Mouse (Mus musculus): Measurements from ENCODE around the gene Lsm12. TPM values are rescaled to one million over a fixed set of nuclear protein-coding genes. Genes with fewer than 3 reads are reported as not detected.

The Lsm12 gene
- polyA plus RNA-seq, 1 experiment, result 124 TPM

DNA sequence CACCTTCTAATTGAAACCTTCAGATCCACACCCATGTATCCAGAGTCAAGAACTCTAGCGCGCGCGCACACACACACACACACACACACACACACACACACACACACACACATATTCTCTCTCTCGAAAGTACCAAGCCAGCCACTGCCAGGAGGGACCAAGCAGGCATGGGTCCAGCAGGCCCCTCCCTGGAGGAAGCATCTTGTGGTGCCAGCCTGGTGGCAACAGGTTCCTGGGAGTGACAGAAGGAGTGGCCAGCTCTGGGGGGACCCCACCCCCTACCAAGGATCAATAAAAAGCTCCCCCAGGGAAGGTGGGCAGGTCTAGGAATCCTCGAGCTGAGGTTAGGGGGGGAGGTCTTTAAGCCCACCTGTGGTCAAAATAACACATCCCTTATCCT, 32.3 kb upstream of the Lsm12 start:
- H3K4me1 ChIP-seq (ENCODE audit: control insufficient read depth, insufficient read depth, low read length), result peaks cover 26% of the 10 kb centered on the region
- TF ChIP-seq CTCF (IDR thresholded peaks at IDR 0.05; ENCODE audit: borderline replicate concordance, insufficient read depth, low read length), result no peak
- TF ChIP-seq POLR2A (IDR thresholded peaks at IDR 0.05; ENCODE audit: low read depth, low read length), result no peak
- peak overlapping the region; percentile 48 for H3K4me3 ChIP-seq (ENCODE audit: insufficient read depth, low read length)
- peak overlapping the region; percentile 70 for H3K27ac ChIP-seq (ENCODE audit: insufficient read depth, low read length)

DNA sequence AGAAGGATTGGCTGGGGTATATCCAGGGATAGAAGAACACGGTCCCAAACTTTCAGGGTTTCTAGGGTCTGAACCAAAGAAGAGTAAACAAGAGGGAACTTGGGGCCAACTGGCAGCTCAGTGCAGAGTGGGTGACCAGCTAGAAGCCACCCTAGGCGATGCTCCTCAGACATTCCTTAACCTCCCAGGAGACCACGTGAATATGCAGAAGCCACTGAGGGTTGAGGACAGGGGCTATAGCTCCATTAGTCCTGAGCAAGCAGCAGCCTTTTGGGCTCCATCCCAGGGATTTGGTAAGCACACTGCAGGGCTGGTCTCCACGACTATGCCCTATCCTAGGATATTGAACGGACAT, 31.8 kb upstream of the Lsm12 start:
- peak overlapping the region; percentile 48; the same call in 1 of the 2 replicates for H3K4me3 ChIP-seq (ENCODE audit: insufficient read depth, low read length)
- peak overlapping the region; percentile 70 for H3K27ac ChIP-seq (ENCODE audit: insufficient read depth, low read length)
- peaks cover 26% of the 10 kb centered on the region for H3K4me1 ChIP-seq (ENCODE audit: control insufficient read depth, insufficient read depth, low read length)
- TF ChIP-seq POLR2A (IDR thresholded peaks at IDR 0.05; ENCODE audit: low read depth, low read length) (no peak), CTCF (IDR thresholded peaks at IDR 0.05; ENCODE audit: borderline replicate concordance, insufficient read depth, low read length) (no peak)

DNA sequence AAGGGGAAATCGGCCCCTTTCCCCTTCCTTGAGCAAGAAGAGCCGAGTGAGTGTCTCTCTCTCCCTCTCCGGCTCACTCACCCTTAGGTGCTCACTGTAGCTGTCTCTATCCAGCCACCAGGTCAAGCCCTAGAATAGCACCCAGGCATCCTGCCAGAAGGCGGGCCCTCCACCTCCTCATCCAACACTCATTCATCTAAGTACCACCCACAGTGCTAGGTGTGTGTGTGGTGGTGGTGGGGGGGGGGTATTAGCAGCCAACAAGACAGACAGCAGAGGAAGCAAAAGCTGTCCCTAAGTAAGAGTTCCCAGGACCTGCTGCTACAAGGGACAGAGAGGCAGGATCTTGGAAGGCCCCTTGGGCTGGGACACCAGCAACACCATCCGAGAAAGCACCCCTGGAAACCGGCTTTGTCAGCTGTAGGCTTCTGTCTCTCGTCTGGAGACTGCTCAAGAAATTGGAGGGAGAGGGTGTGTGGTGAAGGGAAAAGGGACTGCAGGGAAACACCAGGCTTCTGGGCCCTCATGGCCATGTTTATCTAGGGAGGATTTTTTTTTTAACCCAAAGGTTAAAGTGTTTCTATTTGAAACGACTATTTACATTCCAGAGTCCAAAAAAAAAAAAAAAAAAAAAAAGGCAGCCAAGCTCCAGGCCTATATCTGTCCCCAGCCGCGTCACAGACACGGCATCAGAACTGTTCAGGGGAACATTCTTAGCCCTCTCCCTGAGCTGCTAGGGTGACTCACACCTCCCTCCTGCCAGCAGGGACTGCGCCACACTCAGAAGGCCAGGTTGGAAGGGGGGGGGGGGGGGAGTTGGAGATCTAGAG, 31.2 kb upstream of the Lsm12 start:
- H3K4me1 ChIP-seq (ENCODE audit: control insufficient read depth, insufficient read depth, low read length), result peaks cover 26% of the 10 kb centered on the region
- no peak overlapping the region; the same call in 1 of the 2 replicates for H3K4me3 ChIP-seq (ENCODE audit: insufficient read depth, low read length)
- peak overlapping the region; percentile 70 for H3K27ac ChIP-seq (ENCODE audit: insufficient read depth, low read length)
- TF ChIP-seq CTCF (IDR thresholded peaks at IDR 0.05; ENCODE audit: borderline replicate concordance, insufficient read depth, low read length) (no peak), POLR2A (IDR thresholded peaks at IDR 0.05; ENCODE audit: low read depth, low read length) (no peak)

DNA sequence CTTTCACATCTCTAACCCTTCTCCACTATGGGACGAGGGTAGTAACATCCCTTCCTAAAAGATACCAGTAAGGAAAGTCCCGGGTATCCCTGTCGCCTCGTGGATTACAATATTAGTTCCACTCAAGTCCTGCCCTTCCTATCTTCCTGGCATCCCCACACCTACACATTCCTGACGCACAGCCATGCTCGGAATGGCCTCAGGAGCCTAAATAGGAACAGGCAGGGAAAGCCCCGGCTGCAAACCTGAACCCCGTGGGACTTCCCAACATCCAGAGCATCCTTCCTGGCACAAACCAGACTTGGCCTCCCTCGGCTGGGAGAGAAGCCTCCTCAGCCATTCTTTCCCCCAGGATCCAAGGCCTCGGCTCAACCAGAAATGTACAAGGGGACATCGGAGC, 30.4 kb upstream of the Lsm12 start:
- TF ChIP-seq POLR2A (IDR thresholded peaks at IDR 0.05; ENCODE audit: low read depth, low read length) (no peak), CTCF (IDR thresholded peaks at IDR 0.05; ENCODE audit: borderline replicate concordance, insufficient read depth, low read length) (no peak)
- no peak overlapping the region for H3K4me3 ChIP-seq (ENCODE audit: insufficient read depth, low read length)
- H3K4me1 ChIP-seq (ENCODE audit: control insufficient read depth, insufficient read depth, low read length), result peaks cover 26% of the 10 kb centered on the region
- peak overlapping the region; percentile 70 for H3K27ac ChIP-seq (ENCODE audit: insufficient read depth, low read length)

DNA sequence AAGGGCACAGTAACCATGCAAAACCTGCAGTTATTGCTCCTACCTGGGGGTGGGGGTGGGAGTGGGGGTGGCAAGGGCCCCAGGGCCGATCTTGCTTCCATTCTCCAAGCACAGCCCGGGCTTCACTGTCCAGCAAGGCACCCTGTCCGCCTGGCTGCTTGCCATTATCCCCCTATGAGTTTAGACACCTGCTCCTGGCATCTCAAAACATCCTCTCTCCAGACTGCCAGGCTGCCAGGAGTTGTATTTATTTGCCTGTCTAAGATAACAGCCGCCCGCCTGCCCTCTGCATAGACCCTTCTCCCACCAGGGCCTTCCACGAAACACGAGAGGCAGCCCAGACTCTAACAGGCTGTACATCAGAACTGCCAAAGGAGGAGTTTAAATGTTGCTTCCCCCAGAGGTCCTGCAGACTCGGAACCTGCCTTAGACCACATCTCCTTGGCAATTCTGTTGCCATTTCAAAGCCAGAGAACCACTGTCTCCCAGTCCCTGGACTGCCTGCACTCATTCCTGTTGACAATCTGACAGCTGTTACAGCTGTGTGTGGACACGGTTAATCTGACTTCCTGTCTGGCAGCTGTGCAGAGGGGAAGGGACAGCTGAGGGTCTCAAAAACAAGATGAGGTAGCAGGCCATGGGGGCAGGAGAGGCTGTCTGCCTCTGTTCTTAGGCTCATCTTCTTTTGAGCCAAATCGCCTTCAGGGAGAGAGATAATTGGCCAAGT, 29.5 kb upstream of the Lsm12 start:
- no peak overlapping the region for H3K27ac ChIP-seq (ENCODE audit: insufficient read depth, low read length)
- peaks cover 26% of the 10 kb centered on the region for H3K4me1 ChIP-seq (ENCODE audit: control insufficient read depth, insufficient read depth, low read length)
- TF ChIP-seq CTCF (IDR thresholded peaks at IDR 0.05; ENCODE audit: borderline replicate concordance, insufficient read depth, low read length) (no peak), POLR2A (IDR thresholded peaks at IDR 0.05; ENCODE audit: low read depth, low read length) (no peak)
- H3K4me3 ChIP-seq (ENCODE audit: insufficient read depth, low read length), result no peak overlapping the region

DNA sequence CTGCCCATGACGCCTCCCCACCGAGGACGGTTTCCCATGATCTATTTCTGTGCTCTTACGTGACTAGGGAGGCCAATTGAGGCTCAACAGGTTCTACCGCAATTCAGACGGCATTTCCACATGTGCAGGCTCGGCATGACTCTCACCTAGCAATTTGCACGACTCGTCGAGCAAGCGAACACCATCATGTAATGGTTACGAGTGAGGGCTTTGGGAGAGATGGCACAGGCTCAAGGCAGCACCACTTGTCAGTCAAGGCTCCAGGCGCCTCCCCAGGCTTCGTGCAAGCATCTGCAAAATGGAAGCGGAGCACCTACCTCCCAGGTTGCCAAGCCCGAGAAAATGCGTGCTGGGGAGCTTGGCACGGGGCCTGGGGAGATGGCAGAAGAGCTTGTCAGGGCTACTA, 26.8 kb upstream of the Lsm12 start:
- Histone ChIP-seq H3K4me1 (ENCODE audit: control insufficient read depth, insufficient read depth, low read length) (peaks cover 23% of the 10 kb centered on the region), H3K27ac (ENCODE audit: insufficient read depth, low read length) (no peak overlapping the region)

DNA sequence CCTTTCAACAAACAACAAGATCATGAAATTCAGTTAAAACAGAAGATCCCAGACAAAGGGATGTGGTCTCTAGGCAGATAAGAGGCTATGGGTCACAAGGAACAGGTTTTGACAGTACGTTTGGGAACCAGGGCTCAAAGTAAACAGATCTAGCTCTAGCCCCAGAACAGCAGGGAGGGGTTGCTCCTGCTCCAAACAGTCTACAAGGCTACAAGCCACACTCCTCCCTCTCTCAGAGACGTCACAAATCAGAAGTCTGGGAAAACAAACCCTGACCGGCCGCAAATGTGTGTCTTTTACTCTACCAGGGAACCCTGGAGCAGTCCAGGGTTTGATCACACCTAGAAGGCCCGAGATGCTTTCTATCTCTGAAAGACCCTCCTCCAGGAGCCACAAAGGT, 25.9 kb upstream of the Lsm12 start:
- Histone ChIP-seq H3K4me3 (ENCODE audit: insufficient read depth, low read length) (no peak overlapping the region), H3K27ac (ENCODE audit: insufficient read depth, low read length) (no peak overlapping the region), H3K4me1 (ENCODE audit: control insufficient read depth, insufficient read depth, low read length) (peaks cover 17% of the 10 kb centered on the region)
- TF ChIP-seq POLR2A (IDR thresholded peaks at IDR 0.05; ENCODE audit: low read depth, low read length), result no peak
- TF ChIP-seq CTCF (IDR thresholded peaks at IDR 0.05; ENCODE audit: borderline replicate concordance, insufficient read depth, low read length), result no peak

More for the DNA sequence above, 26.8 kb upstream of the Lsm12 start:
- H3K4me3 ChIP-seq (ENCODE audit: insufficient read depth, low read length), result no peak overlapping the region
- no peak for TF ChIP-seq CTCF (IDR thresholded peaks at IDR 0.05; ENCODE audit: borderline replicate concordance, insufficient read depth, low read length)
- no peak for TF ChIP-seq POLR2A (IDR thresholded peaks at IDR 0.05; ENCODE audit: low read depth, low read length)

DNA sequence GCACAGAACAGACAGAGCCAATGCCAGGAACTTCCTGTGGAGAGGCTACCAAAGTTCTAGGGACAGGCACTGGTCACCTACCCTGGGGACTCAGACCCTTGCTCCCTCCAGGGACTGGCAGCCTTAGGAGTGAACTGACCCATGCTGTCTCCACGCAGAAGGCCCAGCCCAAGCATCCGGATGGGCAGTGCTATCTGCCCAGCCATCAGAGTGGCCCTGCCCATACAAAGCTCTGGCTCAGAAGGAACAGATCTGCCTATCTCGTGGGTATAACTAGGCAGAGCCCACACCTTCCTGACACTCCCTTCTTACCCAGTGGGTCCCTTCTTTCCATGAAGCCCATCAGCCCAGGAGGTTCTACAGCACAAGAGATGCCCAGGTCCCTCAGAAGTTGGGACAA, 25.1 kb upstream of the Lsm12 start:
- Histone ChIP-seq H3K4me1 (ENCODE audit: control insufficient read depth, insufficient read depth, low read length) (peaks cover 11% of the 10 kb centered on the region; the same call in 1 of the 2 replicates), H3K4me3 (ENCODE audit: insufficient read depth, low read length) (no peak overlapping the region), H3K27ac (ENCODE audit: insufficient read depth, low read length) (no peak overlapping the region)
- TF ChIP-seq CTCF (IDR thresholded peaks at IDR 0.05; ENCODE audit: borderline replicate concordance, insufficient read depth, low read length) (no peak), POLR2A (IDR thresholded peaks at IDR 0.05; ENCODE audit: low read depth, low read length) (no peak)

DNA sequence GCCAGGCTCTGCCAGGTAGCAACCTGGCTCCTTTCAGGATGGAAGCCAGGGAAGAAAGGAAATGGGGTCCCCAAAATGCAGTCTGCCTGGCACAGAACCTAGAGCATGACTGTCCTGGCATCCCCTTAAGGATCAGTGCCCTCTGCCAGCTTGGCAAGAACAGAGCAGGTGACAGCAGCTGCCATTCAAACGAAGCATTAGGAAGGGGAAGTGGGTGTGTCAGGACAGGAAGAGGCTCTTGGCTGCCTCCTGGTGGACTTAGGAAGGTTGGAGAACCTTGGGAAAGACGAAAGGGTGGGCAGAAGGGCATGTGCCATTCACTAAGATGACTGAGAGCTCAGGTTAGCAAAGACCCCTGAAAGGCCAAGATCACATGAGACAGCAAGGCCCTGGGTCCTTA, 24.6 kb upstream of the Lsm12 start:
- no peak overlapping the region for H3K27ac ChIP-seq (ENCODE audit: insufficient read depth, low read length)
- H3K4me3 ChIP-seq (ENCODE audit: insufficient read depth, low read length), result no peak overlapping the region
- H3K4me1 ChIP-seq (ENCODE audit: control insufficient read depth, insufficient read depth, low read length), result peaks cover 11% of the 10 kb centered on the region; the same call in 1 of the 2 replicates
- TF ChIP-seq CTCF (IDR thresholded peaks at IDR 0.05; ENCODE audit: borderline replicate concordance, insufficient read depth, low read length), result no peak

DNA sequence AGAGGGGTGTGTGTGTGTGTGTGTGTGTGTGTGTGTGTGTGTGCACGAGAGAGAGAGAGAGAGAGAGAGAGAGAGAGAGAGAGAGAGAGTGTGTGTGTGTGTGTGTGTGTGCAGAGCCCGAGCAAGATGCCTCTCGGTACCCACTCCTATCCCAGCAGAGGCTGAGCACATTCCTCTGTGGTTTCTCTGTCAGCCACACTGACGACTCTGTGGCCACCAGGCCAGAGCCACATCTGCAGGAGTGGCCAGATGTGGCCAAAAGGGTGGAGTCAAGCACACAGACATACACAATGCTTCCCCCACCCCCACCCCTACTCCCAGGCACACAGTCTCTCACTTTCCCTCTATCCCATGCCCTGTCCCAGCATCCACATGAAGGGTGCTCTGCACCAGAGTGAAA, 23.8 kb upstream of the Lsm12 start:
- H3K4me3 ChIP-seq (ENCODE audit: insufficient read depth, low read length), result no peak overlapping the region
- peaks cover 11% of the 10 kb centered on the region; the same call in 1 of the 2 replicates for H3K4me1 ChIP-seq (ENCODE audit: control insufficient read depth, insufficient read depth, low read length)
- no peak overlapping the region for H3K27ac ChIP-seq (ENCODE audit: insufficient read depth, low read length)
- TF ChIP-seq POLR2A (IDR thresholded peaks at IDR 0.05; ENCODE audit: low read depth, low read length) (no peak), CTCF (IDR thresholded peaks at IDR 0.05; ENCODE audit: borderline replicate concordance, insufficient read depth, low read length) (no peak)

Measured in embryonic fibroblast, embryonic 13.5 days (primary cell).